Mouse (Mus musculus) inflammation-experienced regulatory T-cells, adult 16 weeks (primary cell): ENCODE results near the gene Ppil4. TPM values are rescaled to one million over a fixed set of nuclear protein-coding genes. Genes with fewer than 3 reads are reported as not detected.

Source experiments
- polyA plus RNA-seq: library from polyadenylated mRNA; unstranded; fragments of 100-300 nt; shearing (Covaris generic); gene quantifications from one replicate; pipeline ENCODE4 v1.2.1, GENCODE M21; 2017

Ppil4 gene
- 107 TPM for polyA plus RNA-seq

DNA sequence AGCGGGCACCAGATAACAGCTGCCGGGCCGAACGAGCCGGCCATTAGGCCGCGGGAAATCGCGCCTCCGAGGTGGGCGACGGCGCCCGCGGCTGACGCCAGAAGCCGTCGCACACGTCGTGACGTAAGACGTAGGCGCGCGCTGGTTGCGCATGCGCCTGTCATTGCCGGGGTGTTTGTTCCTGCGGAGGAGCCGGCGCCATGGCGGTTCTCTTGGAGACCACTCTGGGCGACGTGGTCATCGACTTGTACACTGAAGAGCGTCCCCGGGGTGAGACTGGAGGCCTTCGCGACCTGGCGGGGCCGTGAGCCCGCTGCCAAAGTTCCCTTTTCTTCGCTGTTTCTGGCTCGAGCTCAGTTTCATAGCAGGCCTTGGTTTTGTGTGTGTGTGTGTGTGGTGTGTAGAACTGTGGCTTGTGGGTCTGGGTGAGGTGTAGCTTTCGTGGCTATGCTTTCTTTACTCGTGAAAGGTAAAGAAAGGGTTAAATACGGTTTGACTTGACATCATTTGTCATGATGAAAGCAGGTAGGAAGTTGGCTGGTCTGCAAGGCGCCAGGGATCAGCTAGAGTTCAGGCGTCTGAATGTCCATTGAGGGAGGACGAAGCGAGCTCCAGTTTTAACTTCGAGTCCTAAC is at the start of gene Ppil4, which contains the start of gene Ginm1:
Gene Ppil4 (plus strand): TSS at position 141 of the 635 bp plus-strand sequence.
Gene Ginm1 (minus strand): TSS at position 74 of the 635 bp plus-strand sequence.

GRCm38 (mm10) chr10:7832171-7832676 is 39.5 kb downstream of the Ppil4 start, which contains the start of gene Zc3h12d:
TSS of gene Zc3h12d (plus strand) at chr10:7832470.

Other genes with a start within 250 kb of the Ppil4 start
- 0.21 TPM for gene Lrp11, start 203.1 kb upstream of the Ppil4 start, polyA plus RNA-seq
- 24.0 TPM for gene Nup43, start 125.4 kb upstream of the Ppil4 start, polyA plus RNA-seq
- 116 TPM for gene Pcmt1, start 111.8 kb upstream of the Ppil4 start, polyA plus RNA-seq
- 4.2 TPM for gene Lats1, start 111.7 kb upstream of the Ppil4 start, polyA plus RNA-seq
- gene Katna1, start 66.9 kb upstream of the Ppil4 start, polyA plus RNA-seq, result 88.2 TPM
- 82.8 TPM for gene Ginm1, start 67 bp upstream of the Ppil4 start, polyA plus RNA-seq
- 27.5 TPM for gene Zc3h12d, start 39.6 kb downstream of the Ppil4 start, polyA plus RNA-seq
- 14.8 TPM for gene Tab2, start 163.3 kb downstream of the Ppil4 start, polyA plus RNA-seq